Mouse (Mus musculus) testis, adult 2 months (tissue): ENCODE results near the gene Actg2. TPM values are rescaled to one million over a fixed set of nuclear protein-coding genes. Genes with fewer than 3 reads are reported as not detected.
"Not testable (repeated sequence)": the region's sequence is repeated elsewhere in the genome, so short reads cannot be mapped to it uniquely, and the experiment has no call there.

ENCODE experiments used
- H3K27ac ChIP-seq: fragments of 200-500 bp; 2 replicates; pipeline ENCODE4 v1.5.1; 2012; ENCODE audit warnings: low read depth, low read length; ENCODE audit not compliant: control insufficient read depth, insufficient read depth
- H3K27me3 ChIP-seq: fragments of 200-500 bp; 2 replicates; pipeline ENCODE4 v1.6.1; 2012; ENCODE audit warnings: mild to moderate bottlenecking, low read length, moderate library complexity; ENCODE audit not compliant: control insufficient read depth, insufficient read depth
- H3K36me3 ChIP-seq: fragments of 200-500 bp; 2 replicates; pipeline ENCODE4 v1.6.1; 2012; ENCODE audit warnings: mild to moderate bottlenecking, low read length; ENCODE audit not compliant: control insufficient read depth, insufficient read depth
- H3K4me1 ChIP-seq: fragments of 200-500 bp; 2 replicates; pipeline ENCODE4 v1.6.1; 2012; ENCODE audit warnings: low read length; ENCODE audit not compliant: control insufficient read depth, insufficient read depth
- H3K4me3 ChIP-seq: fragments of 200-500 bp; 2 replicates; pipeline ENCODE4 v1.5.1; 2012; ENCODE audit warnings: low read depth, mild to moderate bottlenecking, low read length, moderate library complexity, mixed read lengths; ENCODE audit not compliant: control insufficient read depth
- CTCF ChIP-seq: fragments of 200-500 bp; IDR thresholded peaks from 2 replicates; pipeline ENCODE4 v1.5.1; 2012; ENCODE audit warnings: low read depth, mild to moderate bottlenecking, inconsistent platforms, low read length, moderate library complexity; ENCODE audit not compliant: control insufficient read depth, insufficient read depth, insufficient replicate concordance
- POLR2A ChIP-seq: fragments of 200-500 bp; IDR thresholded peaks from 2 replicates; pipeline ENCODE4 v1.6.1; 2012; ENCODE audit warnings: low read depth, mild to moderate bottlenecking, inconsistent platforms, low read length, moderate library complexity; ENCODE audit not compliant: control insufficient read depth
- polyA plus RNA-seq: library from polyadenylated mRNA; depleted of rRNA; stranded (reverse); fragments of >200 nt; gene quantifications from 2 replicates; pipeline ENCODE4 v1.2.3, GENCODE M21; 2012; rRNA removed

The Actg2 gene
- polyA plus RNA-seq = 470 and 505 TPM in 2 replicates

DNA sequence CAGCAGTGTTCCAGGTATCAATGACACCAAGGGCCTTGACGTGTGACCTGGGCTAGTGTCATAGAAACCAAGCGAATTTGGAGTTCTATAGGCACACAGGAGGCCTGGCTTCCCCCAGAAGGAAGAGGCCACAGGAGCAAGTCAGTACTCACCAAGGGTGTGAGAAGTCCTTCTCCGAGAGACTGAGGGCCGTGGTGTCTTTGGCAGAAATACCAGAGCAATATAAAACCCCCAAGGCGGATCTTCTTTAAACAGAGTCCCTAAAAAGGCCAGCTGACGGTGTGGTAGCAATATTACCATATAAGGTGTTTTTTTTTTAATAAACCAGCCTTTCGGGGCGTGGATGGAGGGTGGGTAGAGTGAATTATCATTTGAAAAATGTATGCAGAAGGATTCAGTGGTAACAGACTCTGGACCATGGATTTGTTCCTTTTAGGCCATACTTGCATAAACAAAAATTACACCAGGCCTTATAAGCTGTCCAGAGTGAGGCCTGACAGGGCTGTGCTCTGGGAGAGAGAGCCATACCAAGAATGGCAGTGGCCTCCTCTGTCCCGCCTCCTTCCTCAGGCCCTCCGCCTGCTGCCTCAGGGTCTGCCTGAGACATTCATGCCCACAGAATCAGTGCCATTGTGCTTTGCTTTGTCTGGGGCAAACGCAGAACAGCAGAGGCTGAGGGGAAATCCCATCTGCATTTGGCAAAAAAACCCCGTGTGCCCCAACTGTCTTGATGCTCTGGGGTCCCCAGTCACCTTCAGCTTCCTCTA, at the start of gene Actg2:
Gene Actg2 (minus strand): TSS at position 238 of the 767 bp plus-strand sequence.
- Histone ChIP-seq H3K4me1 (no peaks in the 10 kb centered on the region), H3K36me3 (no peaks in the 10 kb centered on the region), H3K4me3 (no peak within 1 kb of the TSS), H3K27ac (no peak within 1 kb of the TSS), H3K27me3 (no peaks in the 10 kb centered on the region)
- TF ChIP-seq POLR2A = no peak
- TF ChIP-seq CTCF = no peak

DNA sequence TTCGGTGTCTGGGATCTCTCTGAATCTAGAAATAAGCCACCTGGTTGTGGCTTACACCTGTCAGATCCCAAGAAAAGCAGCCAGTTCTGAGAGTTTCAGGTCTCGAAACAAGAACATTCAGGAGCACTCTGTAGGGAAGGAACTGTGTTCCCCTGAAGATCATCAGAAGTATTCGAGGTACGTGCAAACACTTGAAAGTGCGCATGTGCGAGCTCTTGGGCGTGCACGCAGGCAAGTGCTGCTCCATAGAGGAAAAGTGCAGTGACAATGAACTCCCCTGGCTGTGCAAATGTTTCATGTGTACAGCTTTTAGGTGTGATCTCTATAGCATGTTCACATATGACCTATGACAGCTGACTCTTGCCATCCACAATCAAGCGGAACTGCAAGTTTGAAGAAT, 49.3 kb upstream of the Actg2 start:
- not testable (repeated sequence) for H3K27me3 ChIP-seq, H3K36me3 ChIP-seq, H3K27ac ChIP-seq, H3K4me1 ChIP-seq, H3K4me3 ChIP-seq

DNA sequence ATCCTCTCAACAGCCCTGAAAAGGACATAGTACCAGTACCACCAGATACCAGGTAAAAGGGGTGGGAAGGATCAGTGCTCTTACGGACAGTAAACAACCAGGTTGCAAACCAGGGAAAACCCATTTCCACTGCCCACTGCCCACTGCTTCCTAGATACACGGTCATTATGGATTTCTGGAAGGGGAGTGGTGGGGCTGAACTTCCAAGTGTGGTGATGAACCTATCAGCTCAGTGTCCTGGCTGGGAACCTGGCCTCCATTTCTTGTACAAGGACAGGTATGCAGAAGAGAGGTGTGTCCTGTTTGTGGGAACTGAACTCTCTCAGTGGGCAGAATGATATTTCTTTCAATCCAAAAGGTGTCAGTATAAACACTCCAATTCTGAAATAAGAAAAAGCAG, 47.5 kb upstream of the Actg2 start:
- Histone ChIP-seq H3K27ac (no peak overlapping the region), H3K4me1 (peaks cover 3% of the 10 kb centered on the region), H3K36me3 (no peaks in the 10 kb centered on the region; the same call in 1 of the 2 replicates), H3K27me3 (no peaks in the 10 kb centered on the region), H3K4me3 (no peak overlapping the region)
- no peak for TF ChIP-seq POLR2A
- TF ChIP-seq CTCF = no peak

DNA sequence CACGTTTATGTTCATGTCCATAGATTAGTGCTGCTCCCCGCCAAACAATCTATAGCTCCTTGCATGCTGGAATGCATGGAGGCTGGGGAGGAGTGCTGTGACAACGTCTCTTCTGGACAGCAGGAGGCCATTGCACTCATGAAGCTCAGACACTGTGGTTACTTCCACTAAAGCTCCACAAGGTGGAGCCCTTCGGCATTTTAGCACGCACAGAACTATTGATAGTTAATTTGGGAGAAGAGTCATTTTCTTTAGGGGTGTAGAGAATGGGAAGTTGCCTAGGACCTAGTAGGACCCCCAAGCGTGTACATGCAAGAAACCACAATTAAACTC, 46.8 kb upstream of the Actg2 start:
- H3K27ac ChIP-seq = no peak overlapping the region
- no peaks in the 10 kb centered on the region for H3K27me3 ChIP-seq
- H3K36me3 ChIP-seq = no peaks in the 10 kb centered on the region; the same call in 1 of the 2 replicates
- TF ChIP-seq POLR2A (no peak), CTCF (peak; percentile 52; the same call in 1 of the 2 replicates)
- no peak overlapping the region for H3K4me3 ChIP-seq
- peaks cover 3% of the 10 kb centered on the region for H3K4me1 ChIP-seq

DNA sequence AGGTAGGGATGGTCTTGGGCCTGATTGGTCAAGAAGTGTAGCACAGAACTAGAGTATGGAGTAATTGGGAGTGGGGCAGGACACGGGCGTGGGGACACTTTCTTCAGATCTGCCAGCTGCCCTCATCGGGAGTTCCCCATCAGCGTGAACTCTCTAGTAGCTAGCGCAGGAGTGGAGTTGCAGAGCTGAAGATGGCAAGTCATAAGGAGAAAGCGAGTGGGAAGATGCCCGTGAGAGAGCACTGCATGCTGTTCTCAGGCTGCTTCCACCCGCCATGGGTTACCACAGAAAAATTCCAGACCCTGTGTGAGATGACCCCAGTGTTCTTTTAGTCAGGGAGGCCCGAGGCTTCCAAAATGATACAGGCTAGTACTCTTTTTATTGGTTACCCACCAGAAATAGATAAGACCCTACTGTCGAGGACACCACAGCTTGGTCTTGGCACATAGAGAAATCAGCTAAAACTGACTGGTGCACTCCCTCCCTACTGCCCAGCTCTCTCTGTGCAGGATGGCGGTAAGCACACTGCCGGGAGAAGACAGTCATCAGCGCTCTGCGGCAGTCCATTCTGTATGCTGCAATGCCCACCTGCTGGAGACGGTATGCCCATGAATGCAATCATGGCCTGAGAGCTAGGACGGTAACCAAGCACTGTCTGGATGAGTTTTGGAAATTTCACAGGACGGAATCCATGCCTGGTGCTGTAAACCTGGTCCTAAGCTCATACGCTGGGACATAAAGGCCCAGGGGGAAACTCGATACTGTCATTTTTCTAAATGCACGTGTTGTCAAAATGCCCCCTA, 46.3 kb upstream of the Actg2 start:
- TF ChIP-seq POLR2A (0 out of 2 replicates have a peak, but pooled peaks have one; percentile 13), CTCF (no peak)
- no peak overlapping the region for H3K27ac ChIP-seq
- no peak overlapping the region for H3K4me3 ChIP-seq
- peaks cover 3% of the 10 kb centered on the region for H3K4me1 ChIP-seq
- peaks cover 2% of the 10 kb centered on the region for H3K36me3 ChIP-seq
- H3K27me3 ChIP-seq = no peaks in the 10 kb centered on the region

DNA sequence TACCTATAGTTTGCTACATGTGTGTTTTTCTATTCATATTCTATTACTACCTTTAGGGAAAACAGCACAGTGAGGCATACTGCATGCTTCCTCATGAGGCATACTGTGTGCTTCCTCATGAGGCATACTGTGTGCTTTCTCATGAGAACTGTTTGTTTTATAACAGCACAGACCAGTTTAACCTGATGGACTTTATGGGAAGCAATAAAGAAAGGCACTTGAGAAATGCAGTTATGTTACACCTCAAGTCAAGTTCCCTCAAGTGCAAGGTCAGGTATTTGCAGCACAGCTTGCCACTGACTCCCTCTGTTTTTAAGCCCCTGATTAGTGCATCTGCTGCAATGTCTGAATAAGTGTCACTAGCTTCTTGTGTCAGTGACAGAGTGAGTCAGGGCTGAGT, 41.5 kb upstream of the Actg2 start:
- H3K4me3 ChIP-seq = no peak overlapping the region
- H3K27ac ChIP-seq = no peak overlapping the region
- TF ChIP-seq POLR2A (no peak), CTCF (no peak)

DNA sequence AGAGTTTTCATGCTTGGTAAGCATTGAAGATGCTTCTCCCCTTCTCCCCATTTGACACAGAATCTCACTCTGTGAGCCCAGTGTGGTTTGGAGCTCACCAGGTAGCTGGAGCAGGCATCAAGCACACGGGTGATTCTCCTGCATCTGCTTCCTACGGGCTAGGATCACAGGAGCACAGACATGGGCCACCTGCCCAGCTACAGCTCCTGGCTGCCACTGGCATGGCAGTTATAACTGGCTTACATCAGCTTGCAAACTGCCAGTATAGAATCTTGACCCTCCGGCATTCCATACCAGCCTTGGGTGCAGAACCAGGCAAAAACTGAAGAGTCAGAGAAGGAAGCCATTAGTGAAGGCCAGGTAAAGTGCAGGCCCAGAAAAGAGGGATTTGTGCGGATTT, 39.5 kb upstream of the Actg2 start:
- TF ChIP-seq POLR2A (peak; percentile 96), CTCF (no peak)
- peak overlapping the region; percentile 93 for H3K4me3 ChIP-seq
- no peaks in the 10 kb centered on the region for H3K27me3 ChIP-seq
- H3K27ac ChIP-seq = peak overlapping the region; percentile 99
- peaks cover 2% of the 10 kb centered on the region for H3K36me3 ChIP-seq
- H3K4me1 ChIP-seq = peaks cover 7% of the 10 kb centered on the region

More for the DNA sequence above, 41.5 kb upstream of the Actg2 start:
- H3K36me3 ChIP-seq = peaks cover 2% of the 10 kb centered on the region
- peaks cover 5% of the 10 kb centered on the region for H3K4me1 ChIP-seq
- no peaks in the 10 kb centered on the region for H3K27me3 ChIP-seq
